Comparison of ENCODE assay signal across 9 mouse cellular contexts in the genomic region with DNA sequence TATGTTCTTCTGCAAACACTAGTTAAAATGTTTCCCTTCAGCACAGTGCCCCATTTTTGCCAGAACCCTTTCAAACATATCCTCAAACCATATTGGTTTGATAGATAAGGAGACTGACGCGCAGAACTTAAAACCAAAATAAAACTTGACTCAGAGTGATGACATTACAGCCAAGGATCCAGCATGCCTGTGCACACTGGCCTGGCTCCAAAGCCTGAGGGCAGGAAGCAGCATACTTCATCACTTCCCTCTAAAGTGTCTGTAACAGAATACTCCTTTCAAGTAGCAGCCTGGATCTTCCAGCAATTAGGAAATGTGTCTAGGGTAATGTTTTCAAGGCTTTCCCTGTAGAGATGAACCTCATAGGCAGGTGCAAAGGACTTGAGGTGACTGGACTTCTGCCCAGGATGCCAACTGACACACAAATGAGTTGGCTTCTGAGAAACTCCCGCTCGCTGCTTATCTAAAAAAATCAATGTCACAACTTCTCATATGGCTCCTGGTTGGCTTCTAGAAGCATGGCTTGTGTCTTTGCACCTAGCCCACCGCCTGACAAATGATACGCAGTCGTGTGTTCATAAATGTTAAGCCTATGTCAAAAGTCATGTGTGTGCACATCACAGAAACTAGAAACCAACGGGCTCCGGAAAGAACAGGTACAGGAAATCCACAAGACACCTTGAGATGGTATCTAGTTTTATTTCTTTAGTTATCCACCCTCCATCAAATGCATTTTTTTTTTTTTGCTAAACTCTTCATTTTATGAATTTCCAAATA. TPM values are rescaled to one million over a fixed set of nuclear protein-coding genes. Genes with fewer than 3 reads are reported as not detected.
DNase-seq lines count a peak whose midpoint lies in the region; ATAC-seq and TF ChIP-seq lines count a peak whose summit lies in the region.
"Had no signal": no experiment of that assay in that cellular context is flagged by ENCODE, and none has a peak within 500 bp of the region (broad histone marks: within the 10 kb centered on the region; RNA-seq: fewer than 3 reads in every experiment).

No protein-coding gene starts in this region.

- no peaks in the 10 kb centered on the region for H3K9me3 ChIP-seq in intestine, postnatal 0 days (ENCODE audit: control insufficient read depth)

- no peak overlapping the region for H3K9ac ChIP-seq in intestine, postnatal 0 days (ENCODE audit: low read depth, low read length)

- WGBS in spleen, adult 2 months, result 63% methylated on average over 9 of the region's 9 CpGs
- WGBS in intestine, postnatal 0 days, result 82% methylated on average over 9 of the region's 9 CpGs

- H3K4me1 ChIP-seq in spleen, adult 2 months (ENCODE audit: control insufficient read depth, insufficient read depth, insufficient read length), result peaks cover 11% of the 10 kb centered on the region; the same call in 1 of the 2 replicates
- no peaks in the 10 kb centered on the region for H3K4me1 ChIP-seq in intestine, postnatal 0 days (replicated peaks; ENCODE audit: control insufficient read depth, insufficient read depth, low read length)

- TF ChIP-seq POLR2A in spleen, adult 2 months (IDR thresholded peaks at IDR 0.05; ENCODE audit: low read depth, low read length), result no peak

- no peak overlapping the region for H3K4me2 ChIP-seq in intestine, postnatal 0 days (replicated peaks; ENCODE audit: low read depth)

- DNase-seq in spleen, adult 2 months (ENCODE audit: low read depth in 1 of 2, low spot score in 2 of 2), result no peak
- no peak for DNase-seq in spleen, adult 12 weeks (ENCODE audit: low spot score)
- peak; percentile 34 to 45 for DNase-seq in kidney, postnatal 4 days
- DNase-seq in thymus, postnatal 14 days, result peak; percentile 47
- no peak for DNase-seq in yolk sac, embryonic 10.5 days (ENCODE audit: low spot score)
- no peak for DNase-seq in spleen, postnatal 14 days (ENCODE audit: low spot score in 2 of 2)
- DNase-seq: retina, postnatal 1 day had no signal

- H3K27me3 ChIP-seq in spleen, adult 2 months (ENCODE audit: control insufficient read depth, insufficient read depth, low read length), result no peaks in the 10 kb centered on the region
- H3K27me3 ChIP-seq in intestine, postnatal 0 days (replicated peaks; ENCODE audit: control insufficient read depth, insufficient read depth, low read length), result no peaks in the 10 kb centered on the region

- peak; percentile 80 for ATAC-seq in granulocyte monocyte progenitor cell, adult 5-6 weeks (replicated peaks; ENCODE audit: poor library complexity, severe bottlenecking)
- ATAC-seq in intestine, postnatal 0 days, result no peak

- no peak overlapping the region for H3K4me3 ChIP-seq in spleen, adult 2 months (ENCODE audit: extremely low read depth, insufficient read depth, insufficient read length)
- no peak overlapping the region for H3K4me3 ChIP-seq in intestine, postnatal 0 days (ENCODE audit: low read depth, low read length)

- H3K27ac ChIP-seq in spleen, adult 2 months (ENCODE audit: insufficient read depth, low read length), result peak overlapping the region; percentile 31; the same call in 1 of the 2 replicates
- no peak overlapping the region for H3K27ac ChIP-seq in intestine, postnatal 0 days (ENCODE audit: low read depth, low read length)

- H3K36me3 ChIP-seq in spleen, adult 2 months (ENCODE audit: control insufficient read depth, insufficient read depth, low read length), result peaks cover 19% of the 10 kb centered on the region
- H3K36me3 ChIP-seq in intestine, postnatal 0 days (ENCODE audit: control insufficient read depth, insufficient read depth), result no peaks in the 10 kb centered on the region; the same call in 1 of the 2 replicates

- TF ChIP-seq CTCF in spleen, adult 2 months (IDR thresholded peaks at IDR 0.05; ENCODE audit: extremely low read depth, insufficient read depth, insufficient read length, insufficient replicate concordance), result no peak
- TF ChIP-seq CTCF in intestine, postnatal 0 days (IDR thresholded peaks at IDR 0.05; ENCODE audit: low read depth), result no peak

RNA-seq across cellular contexts. Expression of a gene that starts 43.9 kb away (rescaled TPM):
- polyA plus RNA-seq in spleen, adult 2 months (2012; rRNA removed), result 35.7 and 54.1 TPM in 2 replicates
- total RNA-seq in granulocyte monocyte progenitor cell, adult 5-6 weeks (2014; fragmentation: Nextera tagmentation), result 51.7 and 66.8 TPM in 2 replicates
- total RNA-seq in granulocyte monocyte progenitor cell, adult 5-6 weeks (2017), result 74.8 and 82.5 TPM in 2 replicates
- 29.9 and 33.0 TPM in 2 replicates for polyA plus RNA-seq in intestine, postnatal 0 days (2015; fragmentation: Nextera tagmentation; extraction: Ambion mirVana)

Comparison
In these comparisons a context has a peak if more than half of its experiments do, and no peak if none do; other contexts are left out.
1. DNase-seq: peak in kidney, postnatal 4 days (2 of 2) and thymus, postnatal 14 days (single experiment); none in spleen, adult 2 months (0 of 2), spleen, adult 12 weeks (single experiment), yolk sac, embryonic 10.5 days (single experiment) and spleen, postnatal 14 days (0 of 2).